Mouse (Mus musculus) liver (tissue): Measurements from ENCODE around the gene Hist1h3f.

ENCODE experiments used
- DNase-seq: peaks from one replicate; pipeline ENCODE4 v3.0.0-alpha.2; 2020; ENCODE audit warnings: mixed read lengths

The Hist1h3f gene

GRCm38 (mm10) chr13:23518885-23519284 is 25.0 kb upstream of the Hist1h3f start:
- peak; percentile 87 for DNase-seq

- peak; percentile 85 for DNase-seq
Observed at GRCm38 (mm10) chr13:23519416-23519815, 24.4 kb upstream of the Hist1h3f start.

- DNase-seq, result peak; percentile 87
Observed at GRCm38 (mm10) chr13:23521703-23522102, 22.1 kb upstream of the Hist1h3f start.

GRCm38 (mm10) chr13:23523976-23524375 is 19.9 kb upstream of the Hist1h3f start:
- DNase-seq, result no peak

GRCm38 (mm10) chr13:23524654-23525053 is 19.2 kb upstream of the Hist1h3f start:
- DNase-seq, result peak; percentile 90

GRCm38 (mm10) chr13:23525901-23526300 is 18.0 kb upstream of the Hist1h3f start:
- DNase-seq, result no peak

DNA sequence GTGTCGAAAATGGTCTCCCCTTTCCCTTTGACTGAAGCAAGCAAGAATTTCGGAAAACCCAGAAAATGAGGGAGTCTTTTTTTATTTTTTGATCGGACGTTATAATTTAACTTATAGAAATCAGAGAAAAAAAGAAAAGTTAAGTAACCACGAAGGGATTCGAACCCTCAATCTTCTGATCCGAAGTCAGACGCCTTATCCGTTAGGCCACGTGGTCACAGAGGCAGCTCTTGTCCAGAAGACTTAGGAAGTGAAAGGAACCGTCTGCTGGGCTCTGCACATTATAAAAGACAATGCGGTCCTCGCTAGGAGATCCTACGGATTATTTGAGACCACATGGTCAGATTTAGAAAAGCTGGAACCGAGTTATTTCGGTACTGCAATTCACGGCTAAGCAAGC is 17.5 kb upstream of the Hist1h3f start:
- peak; percentile 90 for DNase-seq

- DNase-seq, result no peak
Observed at GRCm38 (mm10) chr13:23529005-23529404, 14.8 kb upstream of the Hist1h3f start.

DNA sequence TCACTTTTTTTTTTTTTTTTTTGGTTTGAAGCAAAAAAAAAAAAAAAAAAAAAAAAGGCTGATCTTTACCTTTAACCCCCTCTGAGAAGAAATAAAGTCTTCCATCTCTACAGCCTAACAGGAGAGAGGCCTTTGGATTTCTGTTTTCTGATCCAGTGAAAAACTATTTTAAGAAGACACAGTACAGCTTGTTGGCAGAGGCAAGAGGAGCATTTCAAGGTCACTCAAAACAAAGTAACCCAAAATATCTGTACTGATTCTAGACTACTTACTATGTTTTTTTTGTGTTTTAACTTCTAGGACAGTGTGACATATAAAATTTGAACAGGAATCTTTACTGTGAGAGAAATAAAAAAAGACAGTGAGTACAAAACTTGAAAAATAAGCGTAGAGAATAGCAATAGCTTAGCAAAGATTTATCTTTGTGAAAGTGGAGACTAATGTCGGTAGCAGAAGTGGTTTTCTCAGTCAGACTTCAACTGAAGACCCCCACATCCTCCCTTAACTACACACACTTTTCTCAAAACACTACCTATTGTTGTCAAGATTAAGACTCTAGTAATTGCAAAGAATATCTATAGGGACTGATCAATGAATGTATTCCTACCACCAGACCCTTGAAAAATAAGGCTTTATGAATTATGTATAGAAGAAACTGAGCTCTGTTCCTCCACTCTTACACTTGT is 14.2 kb upstream of the Hist1h3f start:
- no peak for DNase-seq

- DNase-seq, result peak; percentile 75
Observed at GRCm38 (mm10) chr13:23530181-23530900, 13.5 kb upstream of the Hist1h3f start.

- DNase-seq, result peak; percentile 96
Observed at GRCm38 (mm10) chr13:23530901-23531875, 12.7 kb upstream of the Hist1h3f start, which contains the start of gene Hist1h4h. TSS of gene Hist1h4h (plus strand) at chr13:23531050.

DNA sequence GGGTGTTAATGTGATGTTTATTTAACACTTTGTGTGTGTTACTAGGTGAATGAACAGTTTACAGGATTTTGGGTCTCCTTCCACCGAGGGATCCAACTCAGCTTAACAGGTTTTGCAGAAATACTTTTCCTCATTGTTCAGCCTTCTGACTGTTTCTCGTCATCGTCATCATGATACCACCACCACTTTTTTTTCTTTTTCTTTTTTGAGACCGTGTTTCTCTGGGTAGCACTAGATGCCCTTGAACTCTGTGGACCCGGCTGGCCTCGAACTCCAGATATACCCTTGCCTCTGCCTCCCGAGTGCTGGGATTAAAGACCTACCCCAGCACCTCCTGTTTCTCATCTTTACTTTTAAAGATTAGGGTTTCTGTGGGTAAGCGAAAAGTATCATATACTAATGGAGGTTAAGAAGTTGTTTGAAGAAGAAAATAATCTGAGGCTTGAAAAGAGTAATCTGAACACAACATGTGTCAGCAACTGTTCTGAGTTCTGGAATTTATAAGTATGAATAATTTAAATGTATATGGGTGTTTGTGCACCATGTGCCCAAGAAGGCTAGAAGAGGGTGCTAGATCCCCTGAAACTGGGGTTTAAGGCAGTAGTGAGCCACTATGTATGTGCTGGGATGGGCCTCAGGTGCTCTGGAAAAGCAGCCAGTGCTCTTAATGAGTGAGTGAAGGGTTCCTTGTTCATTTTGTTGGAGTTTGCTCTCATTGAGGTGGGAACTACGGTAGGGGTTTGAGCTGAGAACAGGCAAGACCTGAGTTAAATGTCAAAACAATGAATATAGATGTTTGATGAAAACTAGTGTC is 11.4 kb upstream of the Hist1h3f start:
- peak; percentile 53 for DNase-seq

GRCm38 (mm10) chr13:23533560-23534367 is 10.1 kb upstream of the Hist1h3f start, which contains the start of gene Hist1h2af:
TSS of gene Hist1h2af (plus strand) at chr13:23533906.
- peak; percentile 87 for DNase-seq

DNA sequence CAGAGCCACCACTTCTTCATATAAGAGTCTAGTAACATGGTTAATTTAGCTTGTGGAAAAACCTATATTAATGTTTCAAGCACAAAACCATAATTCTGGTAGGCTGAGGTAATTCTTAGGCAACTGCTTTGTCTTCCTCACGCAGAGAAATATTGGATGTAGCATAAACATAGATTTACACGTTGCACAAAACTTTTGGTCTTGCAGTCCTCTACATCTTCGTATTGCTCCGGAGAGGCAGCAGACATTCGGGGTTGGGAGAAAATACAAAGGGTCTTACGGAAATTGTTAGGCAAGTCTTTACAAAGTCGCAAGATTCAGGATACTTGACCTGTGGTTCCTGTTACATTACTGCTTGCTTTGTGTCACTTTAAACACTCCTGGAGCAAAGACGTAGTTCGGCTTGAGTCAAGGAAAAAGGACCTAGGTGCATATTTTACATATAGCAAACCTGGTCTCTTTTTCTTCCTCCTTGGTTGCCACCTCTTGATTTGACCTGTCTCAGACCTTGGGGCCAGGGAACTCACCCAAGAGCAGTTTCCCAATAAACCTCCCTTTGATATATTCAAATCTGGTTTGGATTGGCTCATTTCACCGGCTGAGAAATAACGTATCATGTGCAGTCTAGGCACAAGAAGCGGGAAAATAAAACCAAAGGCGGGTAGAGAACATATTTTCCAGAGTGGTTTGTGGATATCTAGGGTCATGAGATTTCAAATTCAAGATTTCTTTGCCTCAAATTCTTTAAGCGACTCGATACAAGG is 9.3 kb upstream of the Hist1h3f start:
- DNase-seq, result peak; percentile 54

- DNase-seq, result peak; percentile 93
Observed at GRCm38 (mm10) chr13:23535137-23536075, 8.4 kb upstream of the Hist1h3f start, which contains the start of gene Hist1h3g. TSS of gene Hist1h3g (plus strand) at chr13:23535422.

DNA sequence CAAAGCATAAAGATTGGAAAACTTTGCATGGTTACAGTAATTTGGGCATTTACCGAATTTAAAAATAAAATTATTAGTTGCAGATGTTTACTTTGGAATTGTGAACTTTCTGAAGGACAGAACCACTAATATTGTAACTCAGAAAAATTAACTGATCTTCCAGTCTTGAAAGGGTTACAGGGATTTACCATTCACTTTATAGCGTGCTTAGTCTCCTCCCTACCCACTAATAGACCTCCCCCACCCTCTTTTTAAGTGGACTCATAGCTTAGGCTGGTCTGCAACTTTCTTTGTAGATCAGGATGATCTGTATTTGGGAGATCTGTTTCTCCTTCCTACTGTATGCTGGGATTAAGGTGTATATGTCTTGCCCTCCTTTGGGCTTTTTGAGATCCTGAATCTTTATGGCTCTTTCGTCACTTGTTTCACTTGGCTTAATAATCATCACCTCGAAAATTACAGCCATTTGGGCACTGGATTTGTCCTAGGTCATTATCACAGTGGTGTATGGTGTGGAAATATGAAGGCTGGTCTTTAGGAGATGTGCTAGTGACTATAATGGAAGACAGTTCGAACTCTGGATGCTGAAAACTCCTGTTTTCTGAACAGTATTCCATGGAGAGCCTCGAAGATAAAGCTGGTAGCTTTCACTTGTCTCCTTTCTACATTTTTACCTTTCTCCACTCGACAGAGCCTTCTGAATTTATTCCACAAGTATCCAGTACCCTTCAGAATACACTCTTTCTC is 7.6 kb upstream of the Hist1h3f start:
- no peak for DNase-seq

DNA sequence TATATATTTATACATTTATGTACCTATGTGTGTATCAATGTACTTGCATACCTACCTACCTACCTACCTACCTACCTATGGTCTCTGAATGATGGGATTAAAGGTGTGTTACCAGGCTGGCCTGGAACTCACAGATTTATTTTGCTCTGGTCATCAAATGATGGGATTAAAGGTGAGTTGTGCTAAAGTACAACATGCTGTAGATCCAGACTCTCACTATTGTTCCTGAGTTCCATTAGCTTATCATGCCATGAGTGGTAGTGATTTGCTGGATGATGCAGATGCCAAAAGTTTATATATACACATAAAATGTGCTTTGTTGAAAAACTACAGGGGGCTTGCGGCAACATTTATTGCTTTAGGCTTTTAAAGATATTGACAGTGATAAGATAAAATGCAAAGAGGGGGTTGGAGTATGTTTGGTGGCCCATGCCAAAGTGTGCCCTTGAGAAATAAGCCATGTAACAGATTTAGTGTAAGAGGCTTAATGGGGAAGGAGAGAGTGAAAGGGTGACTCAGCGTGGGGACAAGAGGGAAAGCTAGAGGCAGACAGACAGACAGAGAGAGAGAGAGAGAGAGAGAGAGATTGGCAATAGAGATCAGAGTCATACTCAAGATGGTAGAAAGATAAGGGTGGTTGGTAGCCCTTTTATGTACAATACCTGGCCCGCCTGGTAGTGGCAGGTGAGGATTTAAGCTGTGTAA is 6.7 kb upstream of the Hist1h3f start:
- no peak for DNase-seq

DNA sequence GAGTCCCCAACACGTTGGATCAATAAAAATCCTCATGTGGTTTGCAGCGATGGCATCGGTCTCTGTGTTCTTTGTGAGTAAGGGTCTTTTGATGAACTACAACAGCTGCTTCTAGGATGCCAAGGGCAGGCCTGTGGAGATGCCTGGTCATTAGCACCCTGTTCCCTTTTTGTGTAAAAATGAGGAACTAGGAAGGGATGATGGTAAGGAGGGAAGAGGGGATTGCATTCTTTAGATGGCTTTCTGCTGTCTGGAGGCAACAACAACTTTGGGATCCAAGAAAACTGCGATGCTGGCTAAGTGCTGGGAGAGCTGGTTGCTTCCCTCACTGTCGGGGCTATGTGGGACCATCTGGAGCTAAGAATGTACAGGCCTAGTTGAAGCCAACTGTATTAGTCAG is 5.6 kb upstream of the Hist1h3f start:
- no peak for DNase-seq
